Mouse (Mus musculus): ENCODE results near the gene Fasn.
"Not testable (repeated sequence)": the region's sequence is repeated elsewhere in the genome, so short reads cannot be mapped to it uniquely, and the experiment has no call there.

Fasn gene

DNA sequence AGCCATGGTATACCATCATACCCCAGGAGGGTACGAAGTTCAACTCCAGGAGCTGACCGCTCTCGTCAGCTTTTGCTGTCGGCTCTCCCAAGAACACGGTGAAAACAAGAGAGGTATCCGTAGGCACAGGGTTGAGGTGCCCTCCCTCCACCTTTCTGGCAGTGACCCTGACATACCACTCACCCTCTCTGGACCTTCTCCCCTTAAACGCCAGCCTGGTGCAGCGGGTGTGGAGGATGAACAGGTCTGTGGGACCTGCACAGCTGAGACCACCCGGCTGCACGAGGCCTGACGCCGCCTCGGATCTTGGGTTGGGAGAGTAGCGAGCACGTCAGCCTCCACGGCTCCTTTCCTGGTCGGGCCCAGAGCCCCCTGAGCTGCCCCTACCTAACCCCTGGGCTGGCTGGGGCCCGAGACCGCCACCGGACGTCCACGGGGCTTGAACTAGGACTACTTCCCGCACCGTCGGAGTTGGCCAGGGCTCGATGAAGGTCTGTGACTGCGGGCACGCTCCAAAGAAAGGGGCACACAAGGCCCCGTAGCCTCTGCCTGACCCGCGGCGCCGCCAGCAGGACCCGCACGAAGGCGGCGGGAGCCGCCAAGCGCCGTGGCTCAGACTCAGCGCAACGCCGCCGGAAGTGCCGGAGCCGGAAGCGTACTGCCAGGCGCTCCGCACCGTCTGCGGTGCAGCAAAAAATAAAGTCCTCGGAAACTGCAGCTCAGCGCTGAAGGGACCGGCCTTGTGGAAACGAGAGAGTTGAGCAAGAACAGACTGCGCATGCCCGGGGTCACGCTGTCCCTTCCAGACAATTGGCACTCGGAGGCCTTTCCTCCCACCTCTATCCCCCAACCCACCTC is 28.4 kb downstream of the Fasn start, which contains the start of gene Dus1l:
Gene Dus1l (minus strand): TSS at position 648 of the 858 bp plus-strand sequence.
- DNase-seq = peak; percentile 98

GRCm38 (mm10) chr11:120792652-120793051 is 31.7 kb downstream of the Fasn start:
- no peak for DNase-seq

GRCm38 (mm10) chr11:120789810-120790209 is 34.5 kb downstream of the Fasn start:
- no peak for DNase-seq

GRCm38 (mm10) chr11:120789355-120789754 is 35.0 kb downstream of the Fasn start:
- DNase-seq = no peak

- peak; percentile 31 for DNase-seq
Observed at GRCm38 (mm10) chr11:120788460-120788859, 35.9 kb downstream of the Fasn start.

DNA sequence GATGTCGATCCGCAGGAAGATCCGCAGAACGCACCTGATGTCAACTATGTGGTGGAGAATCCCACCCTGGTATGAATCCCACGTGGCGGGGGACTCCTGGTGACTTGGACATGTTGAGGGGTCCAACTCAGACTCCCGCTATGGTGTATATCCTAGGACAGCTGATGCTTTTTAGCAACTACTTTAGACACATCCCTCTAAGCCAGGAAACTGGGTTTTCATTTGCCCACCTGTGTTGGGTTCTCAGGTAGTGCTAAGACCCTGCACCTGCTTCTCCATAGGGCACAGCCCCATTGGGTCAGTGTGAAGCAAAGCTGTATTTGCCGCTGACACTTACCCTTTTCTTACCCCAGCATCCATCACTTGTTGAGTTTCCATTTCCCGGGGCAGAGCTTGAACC is 39.2 kb downstream of the Fasn start:
- DNase-seq = no peak

- DNase-seq = peak; percentile 90
Observed at GRCm38 (mm10) chr11:120784064-120784791, 40.1 kb downstream of the Fasn start, which contains the start of the genes Rfng and Gps1. Gene Rfng (minus strand): TSS chr11:120784207. Gene Gps1 (plus strand): TSS chr11:120784272.

- no peak for DNase-seq
Observed at GRCm38 (mm10) chr11:120783426-120784063, 40.8 kb downstream of the Fasn start.

- DNase-seq = peak; percentile 29
Observed at GRCm38 (mm10) chr11:120781361-120781760, 43.0 kb downstream of the Fasn start.

- DNase-seq = no peak
Observed at GRCm38 (mm10) chr11:120779876-120780275, 44.5 kb downstream of the Fasn start.

GRCm38 (mm10) chr11:120777123-120777522 is 47.2 kb downstream of the Fasn start:
- no peak for DNase-seq

DNA sequence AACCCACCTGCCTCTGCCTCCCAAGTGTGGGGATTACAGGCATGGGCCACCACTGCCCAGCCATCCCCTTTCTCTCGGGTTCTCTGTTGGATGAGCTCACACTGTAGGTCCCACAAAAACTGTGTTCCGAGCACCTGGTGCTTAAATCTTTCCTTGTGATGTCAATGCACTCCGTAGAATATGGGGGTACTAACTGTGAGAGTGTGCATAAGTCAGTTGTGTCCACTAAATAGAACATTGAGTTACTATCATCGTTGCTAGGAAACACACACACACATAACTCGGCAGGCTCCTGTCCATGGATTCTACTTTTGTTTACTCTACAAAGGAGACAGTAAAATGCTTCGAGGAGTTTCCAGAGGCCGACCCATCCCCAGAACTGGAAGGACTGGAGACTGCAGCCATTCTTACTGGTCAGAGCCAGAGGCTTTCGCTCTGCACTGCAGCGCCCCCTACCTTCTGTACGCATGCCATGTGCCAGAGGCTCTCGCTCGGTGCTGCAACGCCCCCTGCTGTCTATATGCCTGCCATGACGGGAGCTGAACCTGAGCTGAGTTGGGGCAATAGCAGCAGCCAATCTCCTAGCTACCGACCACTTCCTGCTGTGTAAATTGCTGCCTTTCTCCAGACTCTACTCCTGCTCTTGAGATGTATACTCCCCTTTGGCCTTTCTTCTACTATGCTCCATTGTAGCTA is 48.4 kb downstream of the Fasn start:
- DNase-seq = peak; percentile 98

DNA sequence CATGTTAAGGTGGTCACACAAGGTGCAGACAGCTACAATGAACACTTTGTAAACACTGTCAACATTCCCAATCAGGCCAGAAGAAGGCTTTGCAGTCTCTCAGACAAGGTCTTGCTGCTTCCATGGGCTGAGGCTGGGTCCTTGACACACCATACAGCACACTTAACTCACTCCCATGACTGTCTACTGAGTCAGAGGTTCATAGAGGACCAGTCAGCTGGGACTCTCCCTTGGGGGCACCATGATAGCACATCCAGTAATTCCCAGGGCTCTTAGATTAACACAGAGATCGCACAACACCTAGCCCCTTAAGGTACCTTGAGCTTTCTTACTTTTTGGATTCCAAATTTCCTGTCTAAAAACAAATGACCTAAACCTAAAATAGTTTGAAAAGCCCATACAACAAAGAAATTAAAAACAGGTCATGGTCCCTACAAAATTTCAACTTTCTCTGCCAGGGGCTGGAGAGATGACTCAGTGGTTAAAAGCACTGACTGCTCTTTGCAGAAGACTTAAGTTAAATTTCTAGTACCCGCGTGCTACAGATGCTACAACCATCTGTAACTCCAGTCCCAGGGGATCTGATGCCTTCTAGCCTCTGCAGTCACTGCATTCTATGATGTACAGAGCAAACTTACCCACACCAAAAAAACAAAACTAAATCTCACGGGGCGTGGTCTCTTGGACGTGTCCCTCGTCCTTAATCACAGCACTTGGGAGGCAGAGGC is 50.7 kb downstream of the Fasn start:
- no peak for DNase-seq

- DNase-seq = no peak
Observed at GRCm38 (mm10) chr11:120772749-120773148, 51.6 kb downstream of the Fasn start.

GRCm38 (mm10) chr11:120768206-120768605 is 56.1 kb downstream of the Fasn start:
- no peak for DNase-seq

GRCm38 (mm10) chr11:120767023-120767422 is 57.3 kb downstream of the Fasn start:
- not testable (repeated sequence) for DNase-seq

DNA sequence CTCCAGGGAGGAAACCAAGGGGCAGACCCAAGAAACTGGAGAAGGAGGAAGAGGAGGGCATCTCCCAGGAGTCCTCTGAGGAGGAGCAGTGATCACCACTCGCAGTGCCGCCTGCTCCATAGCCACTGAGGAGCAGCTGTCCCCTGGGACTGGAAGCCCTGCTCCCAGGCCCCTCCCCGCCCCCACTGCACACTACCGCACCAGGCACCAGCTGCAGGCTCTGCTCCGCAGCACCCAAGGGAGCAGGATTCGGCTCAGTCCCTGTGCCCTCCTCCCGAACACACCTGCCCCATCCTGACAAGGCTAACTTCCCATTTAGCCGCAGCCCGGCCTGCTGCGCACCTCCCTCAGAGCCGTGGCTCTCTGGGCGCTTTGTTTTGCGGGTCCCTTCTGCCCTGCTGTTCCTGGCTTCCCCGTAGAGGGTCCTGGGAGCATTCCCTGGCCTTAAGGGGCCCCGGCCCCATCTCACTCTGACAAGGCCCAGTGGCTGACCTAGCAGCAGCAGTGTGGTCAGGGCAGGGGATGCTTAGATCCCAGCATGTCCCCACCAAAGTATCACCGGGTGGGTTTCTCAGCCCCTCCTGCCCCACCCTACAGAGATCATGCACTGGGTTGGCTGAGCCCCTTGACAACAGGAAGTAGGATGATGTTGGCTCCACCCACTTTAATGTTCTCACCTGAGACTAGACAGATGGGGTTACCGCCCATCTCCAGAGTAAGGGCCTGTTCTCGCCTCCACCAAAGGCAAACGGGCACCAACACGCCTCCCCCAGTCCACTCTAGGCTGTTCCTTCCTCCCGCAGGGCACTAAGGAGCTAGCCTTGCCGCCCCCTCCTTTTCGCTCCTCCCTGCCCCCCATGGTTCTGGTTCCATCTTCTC is 61.0 kb downstream of the Fasn start:
- DNase-seq = not testable (repeated sequence)

DNA sequence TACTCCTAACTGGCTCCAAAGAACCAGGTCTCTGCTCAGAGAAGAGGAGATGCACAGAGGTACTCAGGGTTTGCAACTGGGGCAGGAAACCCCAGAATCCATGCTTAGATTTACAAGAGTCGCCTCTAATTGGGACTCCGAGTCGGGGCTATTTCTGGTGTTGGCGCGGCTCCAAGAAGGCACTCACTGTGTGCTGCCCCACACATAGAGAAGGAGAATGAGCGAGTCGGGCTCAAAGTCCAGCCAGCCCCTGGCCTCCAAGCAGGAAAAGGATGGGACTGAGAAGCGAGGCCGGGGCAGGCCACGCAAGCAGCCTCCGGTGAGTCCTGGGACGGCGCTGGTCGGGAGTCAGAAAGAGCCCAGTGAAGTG is 61.7 kb downstream of the Fasn start, which contains the start of gene Hmga1b:
Gene Hmga1b (plus strand): TSS at position 123 of the 370 bp plus-strand sequence.
- not testable (repeated sequence) for DNase-seq

DNA sequence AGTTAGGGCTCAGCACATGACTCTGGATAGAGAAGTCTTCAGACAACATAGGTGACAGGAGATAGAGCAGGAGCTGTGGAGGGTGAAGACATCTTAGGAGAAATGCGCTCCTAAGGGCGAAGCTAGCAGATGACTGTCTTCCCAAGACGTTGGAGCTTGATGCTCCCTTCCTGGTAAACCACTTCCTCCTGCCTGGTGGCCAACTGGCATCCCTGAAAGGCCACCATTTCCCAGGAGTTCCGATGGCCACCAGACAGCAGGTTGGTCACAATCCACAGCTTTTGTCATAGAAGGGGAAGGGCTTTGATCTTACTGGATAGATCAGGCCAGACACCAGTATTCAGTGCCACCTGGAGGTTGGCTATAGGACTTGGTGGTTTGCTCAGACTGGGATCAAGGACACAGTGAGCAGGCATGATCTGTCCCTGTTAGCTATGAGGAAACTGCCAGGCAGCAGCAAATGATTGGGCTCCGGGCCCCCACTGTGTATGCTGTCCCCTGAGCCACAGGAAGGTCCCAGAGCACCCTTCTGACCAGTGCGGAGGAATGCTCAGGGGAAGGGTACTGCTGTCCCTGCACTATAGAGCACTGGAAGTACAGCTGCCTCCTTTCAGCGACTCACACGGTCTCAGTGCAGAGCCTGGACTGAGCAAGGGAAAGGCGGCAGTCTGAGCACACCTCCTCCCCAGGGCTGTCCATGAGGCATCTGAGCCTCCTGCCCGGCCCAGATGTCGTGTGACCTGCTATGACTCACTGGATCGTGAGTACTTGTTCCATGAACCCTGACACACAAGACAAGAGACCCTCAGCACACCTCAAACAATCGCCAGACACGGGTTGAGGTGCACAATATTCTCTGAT is 62.3 kb downstream of the Fasn start:
- no peak for DNase-seq

DNA sequence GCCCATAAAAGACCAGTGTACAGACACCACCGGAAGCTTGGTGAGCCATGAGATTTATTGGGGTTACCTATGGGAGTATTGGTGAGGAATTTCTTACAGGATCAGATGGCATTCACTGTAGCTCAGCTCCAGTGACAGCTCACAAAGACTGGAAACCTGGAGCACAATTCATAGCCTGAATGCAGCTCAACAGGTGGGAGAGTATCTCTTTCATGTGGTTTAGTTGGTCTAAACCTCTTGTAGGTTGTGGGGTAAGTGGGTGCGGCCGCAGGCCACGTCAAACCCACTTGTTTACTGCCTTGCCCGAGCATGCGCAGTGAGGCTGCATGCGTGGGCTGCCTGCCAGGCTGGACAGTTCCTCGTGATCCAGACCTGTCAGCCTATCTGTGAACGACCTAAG is 64.1 kb downstream of the Fasn start:
- DNase-seq = no peak

All from kidney, postnatal 10 days (tissue).